Mouse (Mus musculus): ENCODE measurements at regions not wholly inside any gene's neighbourhood (a gene's known extent, or its start where the extent isn't known, plus 50 kb on each side); places are given as distances from the start of the nearest gene placed in this dataset.

GRCm38 (mm10) chr1:128789567-128790335, 197.7 kb upstream of the Cxcr4 start:
- ATAC-seq (ENCODE audit: low FRiP score, low TSS enrichment) = no peak
- 64% methylated on average over 3 of the region's 3 CpGs for WGBS
- H3K9me3 ChIP-seq (ENCODE audit: control insufficient read depth, low read length) = no peaks in the 10 kb centered on the region
- H3K4me1 ChIP-seq (ENCODE audit: control insufficient read depth, insufficient read depth, low read length) = no peaks in the 10 kb centered on the region
- H3K4me2 ChIP-seq (replicated peaks; ENCODE audit: low read depth, low read length) = no peak overlapping the region
- no peak overlapping the region for H3K9ac ChIP-seq (ENCODE audit: low read depth, low read length)
- H3K27me3 ChIP-seq (ENCODE audit: control insufficient read depth, insufficient read depth, low read length) = no peaks in the 10 kb centered on the region
- no peak overlapping the region for H3K4me3 ChIP-seq (ENCODE audit: low read length)
- no peak overlapping the region for H3K27ac ChIP-seq (ENCODE audit: low read depth, low read length)
- H3K36me3 ChIP-seq (ENCODE audit: control insufficient read depth, insufficient read depth, low read length) = no peaks in the 10 kb centered on the region

GRCm38 (mm10) chr1:128788227-128788626, 196.1 kb upstream of the Cxcr4 start:
- no peaks in the 10 kb centered on the region for H3K9me3 ChIP-seq (ENCODE audit: control insufficient read depth, low read length)
- H3K27me3 ChIP-seq (ENCODE audit: control insufficient read depth, insufficient read depth, low read length) = no peaks in the 10 kb centered on the region
- no peak overlapping the region for H3K9ac ChIP-seq (ENCODE audit: low read depth, low read length)
- H3K4me3 ChIP-seq (ENCODE audit: low read length) = no peak overlapping the region
- H3K27ac ChIP-seq (ENCODE audit: low read depth, low read length) = no peak overlapping the region
- no peaks in the 10 kb centered on the region for H3K4me1 ChIP-seq (ENCODE audit: control insufficient read depth, insufficient read depth, low read length)
- no peak for ATAC-seq (ENCODE audit: low FRiP score, low TSS enrichment)
- 31% methylated on average over 6 of the region's 6 CpGs for WGBS
- no peak overlapping the region for H3K4me2 ChIP-seq (replicated peaks; ENCODE audit: low read depth, low read length)
- H3K36me3 ChIP-seq (ENCODE audit: control insufficient read depth, insufficient read depth, low read length) = no peaks in the 10 kb centered on the region

GRCm38 (mm10) chr1:128786941-128787569, 195.0 kb upstream of the Cxcr4 start:
- WGBS = 79% methylated on average over 14 of the region's 14 CpGs
- Histone ChIP-seq H3K36me3 (ENCODE audit: control insufficient read depth, insufficient read depth, low read length) (no peaks in the 10 kb centered on the region), H3K27ac (ENCODE audit: low read depth, low read length) (no peak overlapping the region), H3K9ac (ENCODE audit: low read depth, low read length) (no peak overlapping the region), H3K9me3 (ENCODE audit: control insufficient read depth, low read length) (no peaks in the 10 kb centered on the region), H3K4me2 (replicated peaks; ENCODE audit: low read depth, low read length) (no peak overlapping the region), H3K4me3 (ENCODE audit: low read length) (no peak overlapping the region), H3K27me3 (ENCODE audit: control insufficient read depth, insufficient read depth, low read length) (no peaks in the 10 kb centered on the region), H3K4me1 (ENCODE audit: control insufficient read depth, insufficient read depth, low read length) (no peaks in the 10 kb centered on the region)
- no peak for ATAC-seq (ENCODE audit: low FRiP score, low TSS enrichment)

GRCm38 (mm10) chr1:128782286-128782685, 190.2 kb upstream of the Cxcr4 start:
- H3K4me3 ChIP-seq (ENCODE audit: low read length) = no peak overlapping the region
- WGBS = 52% methylated on average over 2 of the region's 2 CpGs
- no peak overlapping the region for H3K9ac ChIP-seq (ENCODE audit: low read depth, low read length)
- H3K27ac ChIP-seq (ENCODE audit: low read depth, low read length) = no peak overlapping the region
- no peaks in the 10 kb centered on the region for H3K9me3 ChIP-seq (ENCODE audit: control insufficient read depth, low read length)
- no peaks in the 10 kb centered on the region for H3K4me1 ChIP-seq (ENCODE audit: control insufficient read depth, insufficient read depth, low read length)
- H3K4me2 ChIP-seq (replicated peaks; ENCODE audit: low read depth, low read length) = no peak overlapping the region
- no peak for ATAC-seq (ENCODE audit: low FRiP score, low TSS enrichment)
- H3K36me3 ChIP-seq (ENCODE audit: control insufficient read depth, insufficient read depth, low read length) = no peaks in the 10 kb centered on the region
- H3K27me3 ChIP-seq (ENCODE audit: control insufficient read depth, insufficient read depth, low read length) = no peaks in the 10 kb centered on the region

- Histone ChIP-seq H3K27me3 (ENCODE audit: control insufficient read depth, insufficient read depth, low read length) (no peaks in the 10 kb centered on the region), H3K9ac (ENCODE audit: low read depth, low read length) (no peak overlapping the region), H3K9me3 (ENCODE audit: control insufficient read depth, low read length) (no peaks in the 10 kb centered on the region), H3K4me2 (replicated peaks; ENCODE audit: low read depth, low read length) (no peak overlapping the region), H3K36me3 (ENCODE audit: control insufficient read depth, insufficient read depth, low read length) (no peaks in the 10 kb centered on the region), H3K4me1 (ENCODE audit: control insufficient read depth, insufficient read depth, low read length) (no peaks in the 10 kb centered on the region), H3K4me3 (ENCODE audit: low read length) (no peak overlapping the region), H3K27ac (ENCODE audit: low read depth, low read length) (no peak overlapping the region)
- 68% methylated on average over 7 of the region's 7 CpGs for WGBS
- no peak for ATAC-seq (ENCODE audit: low FRiP score, low TSS enrichment)
Observed at GRCm38 (mm10) chr1:128781871-128782270, 189.8 kb upstream of the Cxcr4 start.

GRCm38 (mm10) chr1:128781311-128781710, 189.2 kb upstream of the Cxcr4 start:
- H3K36me3 ChIP-seq (ENCODE audit: control insufficient read depth, insufficient read depth, low read length) = no peaks in the 10 kb centered on the region
- no peak for ATAC-seq (ENCODE audit: low FRiP score, low TSS enrichment)
- H3K27me3 ChIP-seq (ENCODE audit: control insufficient read depth, insufficient read depth, low read length) = no peaks in the 10 kb centered on the region
- no peak overlapping the region for H3K27ac ChIP-seq (ENCODE audit: low read depth, low read length)
- no peak overlapping the region for H3K4me3 ChIP-seq (ENCODE audit: low read length)
- H3K4me2 ChIP-seq (replicated peaks; ENCODE audit: low read depth, low read length) = no peak overlapping the region
- H3K9me3 ChIP-seq (ENCODE audit: control insufficient read depth, low read length) = no peaks in the 10 kb centered on the region
- H3K9ac ChIP-seq (ENCODE audit: low read depth, low read length) = no peak overlapping the region
- H3K4me1 ChIP-seq (ENCODE audit: control insufficient read depth, insufficient read depth, low read length) = no peaks in the 10 kb centered on the region
- WGBS = 84% methylated on average over 4 of the region's 4 CpGs

- no peak for ATAC-seq (ENCODE audit: low FRiP score, low TSS enrichment)
- Histone ChIP-seq H3K36me3 (ENCODE audit: control insufficient read depth, insufficient read depth, low read length) (no peaks in the 10 kb centered on the region), H3K4me2 (replicated peaks; ENCODE audit: low read depth, low read length) (no peak overlapping the region), H3K4me1 (ENCODE audit: control insufficient read depth, insufficient read depth, low read length) (no peaks in the 10 kb centered on the region), H3K9me3 (ENCODE audit: control insufficient read depth, low read length) (no peaks in the 10 kb centered on the region), H3K27ac (ENCODE audit: low read depth, low read length) (no peak overlapping the region), H3K4me3 (ENCODE audit: low read length) (no peak overlapping the region), H3K27me3 (ENCODE audit: control insufficient read depth, insufficient read depth, low read length) (no peaks in the 10 kb centered on the region), H3K9ac (ENCODE audit: low read depth, low read length) (no peak overlapping the region)
- WGBS = 59% methylated on average over 5 of the region's 5 CpGs
Observed at GRCm38 (mm10) chr1:128779586-128780158, 187.6 kb upstream of the Cxcr4 start.

- H3K27ac ChIP-seq (ENCODE audit: low read depth, low read length) = no peak overlapping the region
- no peak overlapping the region for H3K4me3 ChIP-seq (ENCODE audit: low read length)
- no peak overlapping the region for H3K4me2 ChIP-seq (replicated peaks; ENCODE audit: low read depth, low read length)
- H3K36me3 ChIP-seq (ENCODE audit: control insufficient read depth, insufficient read depth, low read length) = no peaks in the 10 kb centered on the region
- no peaks in the 10 kb centered on the region for H3K27me3 ChIP-seq (ENCODE audit: control insufficient read depth, insufficient read depth, low read length)
- no peak for ATAC-seq (ENCODE audit: low FRiP score, low TSS enrichment)
- H3K9ac ChIP-seq (ENCODE audit: low read depth, low read length) = no peak overlapping the region
- no peaks in the 10 kb centered on the region for H3K9me3 ChIP-seq (ENCODE audit: control insufficient read depth, low read length)
- H3K4me1 ChIP-seq (ENCODE audit: control insufficient read depth, insufficient read depth, low read length) = no peaks in the 10 kb centered on the region
- WGBS = 86% methylated on average over 3 of the region's 3 CpGs
Observed at GRCm38 (mm10) chr1:128772440-128772839, 180.3 kb upstream of the Cxcr4 start.

GRCm38 (mm10) chr1:128770786-128771185, 178.7 kb upstream of the Cxcr4 start:
- Histone ChIP-seq H3K36me3 (ENCODE audit: control insufficient read depth, insufficient read depth, low read length) (no peaks in the 10 kb centered on the region), H3K4me3 (ENCODE audit: low read length) (no peak overlapping the region), H3K27me3 (ENCODE audit: control insufficient read depth, insufficient read depth, low read length) (no peaks in the 10 kb centered on the region), H3K9ac (ENCODE audit: low read depth, low read length) (no peak overlapping the region), H3K4me1 (ENCODE audit: control insufficient read depth, insufficient read depth, low read length) (no peaks in the 10 kb centered on the region), H3K9me3 (ENCODE audit: control insufficient read depth, low read length) (no peaks in the 10 kb centered on the region), H3K4me2 (replicated peaks; ENCODE audit: low read depth, low read length) (no peak overlapping the region), H3K27ac (ENCODE audit: low read depth, low read length) (no peak overlapping the region)
- 90% methylated on average over 5 of the region's 5 CpGs for WGBS
- no peak for ATAC-seq (ENCODE audit: low FRiP score, low TSS enrichment)

Measured in kidney, embryonic 14.5 days (tissue).